Mouse (Mus musculus) layer of hippocampus, adult 2 months (tissue): ENCODE results near the gene Orm2. TPM values are rescaled to one million over a fixed set of nuclear protein-coding genes. Genes with fewer than 3 reads are reported as not detected.

Experiments used
- DNase-seq, 2 experiments: peaks; one replicate each; pipeline ENCODE4 v3.0.0; 2022; ENCODE audit warnings: low spot score in 2 of 2
- H3K27ac ChIP-seq: fragments of 200-600 bp; 2 replicates; pipeline ENCODE4 v1.8.1; 2022
- H3K4me3 ChIP-seq: fragments of 200-600 bp; 2 replicates; pipeline ENCODE4 v1.8.1; 2022; ENCODE audit warnings: mild to moderate bottlenecking
- CTCF ChIP-seq: fragments of 200-600 bp; conservative IDR thresholded peaks from 2 replicates; pipeline ENCODE4 v1.8.1; 2022; ENCODE audit warnings: antibody characterized with exemption, mild to moderate bottlenecking, moderate library complexity
- total RNA-seq, 2 experiments: library from RNA; stranded (reverse); gene quantifications; 2 replicates each; pipeline ENCODE4 v1.2.3; 2021

Gene Orm2
- total RNA-seq, 2 experiments from 2014 or later = not detected

GRCm38 (mm10) chr4:63402558-63402957 lies 40.3 kb downstream of the Orm2 start:
- peak overlapping the region; percentile 47 for H3K4me3 ChIP-seq

GRCm38 (mm10) chr4:63403040-63403959 lies 41.1 kb downstream of the Orm2 start, which contains the start of gene Akna:
Akna (minus strand) TSS chr4:63403354.
- H3K27ac ChIP-seq = peak within 1 kb of the TSS; percentile 87
- H3K4me3 ChIP-seq = peak within 1 kb of the TSS; percentile 47
- no peak for TF ChIP-seq CTCF
- peak; percentile 53 to 58 for DNase-seq

More at GRCm38 (mm10) chr4:63402558-63402957, 40.3 kb downstream of the Orm2 start:
- TF ChIP-seq CTCF = no peak
- peak overlapping the region; percentile 87 for H3K27ac ChIP-seq
- no peak for DNase-seq

- DNase-seq = no peak
- TF ChIP-seq CTCF = no peak
- Histone ChIP-seq H3K27ac (peak overlapping the region; percentile 87), H3K4me3 (no peak overlapping the region)
Observed at GRCm38 (mm10) chr4:63404205-63404604, 42.0 kb downstream of the Orm2 start.

GRCm38 (mm10) chr4:63405051-63405450 lies 42.8 kb downstream of the Orm2 start:
- Histone ChIP-seq H3K27ac (no peak overlapping the region), H3K4me3 (no peak overlapping the region)
- DNase-seq = no peak
- no peak for TF ChIP-seq CTCF

- no peak overlapping the region for H3K4me3 ChIP-seq
- H3K27ac ChIP-seq = no peak overlapping the region
- TF ChIP-seq CTCF = no peak
- DNase-seq = no peak
Observed at GRCm38 (mm10) chr4:63405683-63406082, 43.4 kb downstream of the Orm2 start.

GRCm38 (mm10) chr4:63408247-63408646 lies 46.0 kb downstream of the Orm2 start:
- TF ChIP-seq CTCF = no peak
- DNase-seq = no peak
- Histone ChIP-seq H3K27ac (no peak overlapping the region), H3K4me3 (no peak overlapping the region)

- peak; percentile 89 for TF ChIP-seq CTCF
- Histone ChIP-seq H3K4me3 (no peak overlapping the region; the same call in 1 of the 2 replicates), H3K27ac (no peak overlapping the region; the same call in 1 of the 2 replicates)
- DNase-seq = peak in 1 of 2 experiments; percentile 53
Observed at GRCm38 (mm10) chr4:63408649-63409048, 46.4 kb downstream of the Orm2 start.

GRCm38 (mm10) chr4:63409317-63409907 lies 47.2 kb downstream of the Orm2 start:
- no peak for TF ChIP-seq CTCF
- Histone ChIP-seq H3K4me3 (peak overlapping the region; percentile 67), H3K27ac (peak overlapping the region; percentile 65)
- DNase-seq = no peak

- Histone ChIP-seq H3K4me3 (peak overlapping the region; percentile 67), H3K27ac (peak overlapping the region; percentile 65; the same call in 1 of the 2 replicates)
- peak in 1 of 2 experiments; percentile 33 for DNase-seq
- no peak for TF ChIP-seq CTCF
Observed at GRCm38 (mm10) chr4:63409908-63410582, 47.8 kb downstream of the Orm2 start.

- H3K27ac ChIP-seq = no peak overlapping the region
Observed at GRCm38 (mm10) chr4:63410583-63410934, 48.3 kb downstream of the Orm2 start.

GRCm38 (mm10) chr4:63411222-63411621 lies 49.0 kb downstream of the Orm2 start:
- Histone ChIP-seq H3K27ac (no peak overlapping the region), H3K4me3 (no peak overlapping the region)
- no peak for TF ChIP-seq CTCF
- DNase-seq = no peak

More at GRCm38 (mm10) chr4:63410583-63410934, 48.3 kb downstream of the Orm2 start:
- TF ChIP-seq CTCF = no peak
- H3K4me3 ChIP-seq = peak overlapping the region; percentile 67
- DNase-seq = peak; percentile 83 to 87

- no peak overlapping the region for H3K4me3 ChIP-seq
- H3K27ac ChIP-seq = no peak overlapping the region
- no peak for DNase-seq
- no peak for TF ChIP-seq CTCF
Observed at GRCm38 (mm10) chr4:63414951-63415350, 52.7 kb downstream of the Orm2 start.

Other genes starting within 250 kb of the Orm2 start
- not detected for gene Ambp, start 207.7 kb upstream of the Orm2 start, total RNA-seq
- gene Kif12, start 190.3 kb upstream of the Orm2 start, total RNA-seq = not detected
- gene Col27a1, start 148.4 kb upstream of the Orm2 start, total RNA-seq = 1 to 10 TPM; 4.1 to 5.1 TPM
- gene Orm1, start 17.9 kb upstream of the Orm2 start, total RNA-seq = not detected
- gene Orm3, start 6.3 kb upstream of the Orm2 start, total RNA-seq = not detected
- 1 to 10 TPM; 3.5 to 3.8 TPM for gene Akna, start 40.9 kb downstream of the Orm2 start, total RNA-seq
- gene Whrn, start 133.5 kb downstream of the Orm2 start, total RNA-seq = 10 to 100 TPM; 17.9 to 20.7 TPM
- 100 to 1,000 TPM; 119 to 128 TPM for gene Atp6v1g1, start 182.3 kb downstream of the Orm2 start, total RNA-seq
- gene Tmem268, start 196.3 kb downstream of the Orm2 start, total RNA-seq = 1 to 10 TPM; 5.8 to 8.3 TPM
- not detected for gene Gm11213, start 242.8 kb downstream of the Orm2 start, total RNA-seq